Mouse (Mus musculus): Measurements from ENCODE around the gene Plekha8. TPM values are rescaled to one million over a fixed set of nuclear protein-coding genes. Genes with fewer than 3 reads are reported as not detected.

Gene Plekha8
- polyA plus RNA-seq (2015; fragmentation: Nextera tagmentation; extraction: Ambion mirVana): 2.6 and 2.8 TPM in 2 replicates

DNA sequence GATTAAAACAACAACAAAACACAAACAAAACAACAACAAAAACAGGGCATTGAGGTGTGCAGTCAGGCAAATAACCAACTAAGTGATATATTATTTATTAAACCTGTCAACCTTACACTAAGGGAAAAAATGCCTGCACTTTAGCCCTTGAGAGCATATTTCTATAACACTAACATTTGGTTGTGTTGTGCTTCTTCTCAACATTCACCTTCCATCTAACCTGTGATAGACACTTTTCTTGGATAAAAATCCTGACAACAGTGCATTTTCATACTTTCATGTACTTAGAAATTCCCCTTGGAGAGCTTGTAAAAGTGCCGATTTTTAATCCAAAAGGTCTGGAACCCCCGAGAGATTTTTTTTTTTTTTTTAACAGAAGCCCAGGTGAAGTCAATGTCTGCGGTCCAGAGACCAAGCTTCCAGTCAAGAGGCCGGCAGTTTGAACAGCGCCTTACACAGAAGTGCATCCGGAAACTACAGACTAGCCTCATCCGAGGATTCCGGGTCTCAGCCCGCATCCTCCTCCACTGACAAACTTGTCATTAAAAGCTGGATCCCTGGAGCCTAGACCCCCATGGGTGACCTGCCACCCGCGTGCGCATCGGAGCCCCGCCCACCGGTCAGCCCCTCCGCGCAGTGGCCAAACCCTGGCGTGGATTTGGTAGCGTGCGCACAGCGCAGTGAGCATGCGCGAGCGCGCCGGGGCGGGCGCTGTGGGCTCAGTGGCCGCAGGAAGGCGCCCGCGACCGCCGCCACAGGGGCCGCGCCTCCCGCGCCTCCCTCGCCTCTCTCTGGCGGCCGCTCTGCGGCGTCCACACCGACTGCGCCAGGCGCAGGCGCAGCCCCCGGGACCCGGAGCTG, at the start of gene Plekha8:
TSS of gene Plekha8 (plus strand) at position 643 of the 861 bp plus-strand sequence.
- 0 out of 2 replicates have a peak within 1 kb of the TSS, but pooled peaks have one; percentile 38 for H3K27ac ChIP-seq (replicated peaks)
- peak within 1 kb of the TSS; percentile 67 for H3K9ac ChIP-seq
- under 1% methylated on average over 46 of the region's 49 CpGs for WGBS (ENCODE audit: insufficient replicate concordance)
- peaks cover 18% of the 10 kb centered on the region for H3K27me3 ChIP-seq
- H3K4me1 ChIP-seq (replicated peaks): peaks cover 41% of the 10 kb centered on the region
- peak within 1 kb of the TSS; percentile 78 for H3K4me3 ChIP-seq (replicated peaks)
- peak within 1 kb of the TSS; percentile 94 for H3K4me2 ChIP-seq
- peak; percentile 87 for ATAC-seq (ENCODE audit: insufficient read depth)
- H3K9me3 ChIP-seq (replicated peaks): no peaks in the 10 kb centered on the region
- no peaks in the 10 kb centered on the region for H3K36me3 ChIP-seq (replicated peaks)

DNA sequence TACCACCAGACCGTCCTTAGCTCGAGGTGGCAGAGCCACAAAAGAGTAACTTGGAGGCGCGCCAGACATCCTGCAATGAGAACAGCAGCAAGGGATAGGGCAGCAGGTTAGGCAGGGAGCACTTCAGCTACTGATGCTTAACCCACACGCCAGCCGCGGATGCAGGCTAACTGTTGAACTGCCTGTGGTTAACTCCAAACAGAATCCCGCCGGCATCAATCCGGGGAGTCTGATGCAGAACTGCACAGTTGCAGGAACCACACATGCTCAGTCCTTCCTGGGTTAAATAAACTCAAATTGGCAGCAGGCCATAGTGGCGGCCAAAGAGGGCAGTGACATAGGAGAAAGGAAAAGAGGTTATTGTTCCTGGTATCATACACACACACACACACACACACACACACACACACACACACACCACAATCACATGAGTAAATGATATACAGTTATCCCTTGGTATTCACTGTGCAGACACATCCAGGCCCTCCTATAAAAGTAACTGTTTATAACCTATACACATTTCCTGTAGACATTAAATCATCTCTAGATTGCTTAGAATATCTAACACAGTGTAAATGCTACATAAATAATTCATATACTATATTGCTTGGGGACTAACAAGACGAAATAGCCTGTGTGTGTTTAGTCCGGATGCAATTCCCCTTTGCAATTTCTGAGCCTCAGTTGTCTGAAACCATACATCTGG, 46.4 kb upstream of the Plekha8 start:
- 62% methylated on average over 13 of the region's 13 CpGs for WGBS (ENCODE audit: insufficient replicate concordance)
- H3K4me2 ChIP-seq: no peak overlapping the region
- no peaks in the 10 kb centered on the region for H3K4me1 ChIP-seq (replicated peaks)
- no peak overlapping the region for H3K4me3 ChIP-seq (replicated peaks)
- H3K27ac ChIP-seq (replicated peaks): no peak overlapping the region
- ATAC-seq (ENCODE audit: insufficient read depth): no peak
- H3K9ac ChIP-seq: no peak overlapping the region
- H3K36me3 ChIP-seq (replicated peaks): no peaks in the 10 kb centered on the region
- no peaks in the 10 kb centered on the region for H3K27me3 ChIP-seq
- no peaks in the 10 kb centered on the region for H3K9me3 ChIP-seq (replicated peaks)

- H3K36me3 ChIP-seq (replicated peaks): no peaks in the 10 kb centered on the region
- H3K27me3 ChIP-seq: no peaks in the 10 kb centered on the region
- H3K9me3 ChIP-seq (replicated peaks): no peaks in the 10 kb centered on the region
- no peak overlapping the region for H3K27ac ChIP-seq (replicated peaks)
- no peak overlapping the region for H3K4me3 ChIP-seq (replicated peaks)
- ATAC-seq (ENCODE audit: insufficient read depth): no peak
- WGBS (ENCODE audit: insufficient replicate concordance): 58% methylated on average over 4 of the region's 4 CpGs
- H3K9ac ChIP-seq: no peak overlapping the region
- H3K4me1 ChIP-seq (replicated peaks): no peaks in the 10 kb centered on the region
- no peak overlapping the region for H3K4me2 ChIP-seq
Measured at GRCm38 (mm10) chr6:54549311-54549710, 45.6 kb upstream of the Plekha8 start.

DNA sequence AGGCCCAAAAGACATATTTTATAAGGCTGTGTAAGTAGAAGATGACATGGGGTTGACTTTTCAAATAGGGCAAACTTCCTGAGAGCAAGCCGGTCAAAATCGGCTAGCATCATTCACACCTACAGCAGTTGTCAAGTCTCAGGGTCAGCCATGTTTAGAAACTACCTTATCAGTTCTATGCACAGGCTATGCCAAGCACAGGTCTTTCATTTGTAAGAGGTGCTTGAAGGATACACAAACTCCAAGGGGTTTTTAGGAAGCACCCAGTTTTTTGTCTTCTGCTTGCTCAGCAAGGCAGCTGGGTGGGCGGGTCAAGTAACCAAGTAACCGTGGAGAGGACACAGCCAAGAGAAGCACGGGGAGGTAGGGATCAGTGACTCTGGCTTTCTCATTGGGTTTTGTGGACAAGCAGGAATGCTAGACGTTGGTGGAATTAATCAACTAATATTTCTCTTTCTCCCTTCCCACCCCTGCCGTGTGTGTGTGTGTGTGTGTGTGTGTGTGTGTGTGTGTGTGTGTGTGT, 44.0 kb upstream of the Plekha8 start:
- ATAC-seq (ENCODE audit: insufficient read depth): no peak
- no peak overlapping the region for H3K9ac ChIP-seq
- 67% methylated on average over 7 of the region's 7 CpGs for WGBS (ENCODE audit: insufficient replicate concordance)

GRCm38 (mm10) chr6:54552721-54553413, 42.0 kb upstream of the Plekha8 start:
- Histone ChIP-seq H3K4me1 (replicated peaks) (no peaks in the 10 kb centered on the region), H3K27me3 (no peaks in the 10 kb centered on the region), H3K9me3 (replicated peaks) (no peaks in the 10 kb centered on the region), H3K27ac (replicated peaks) (no peak overlapping the region), H3K4me3 (replicated peaks) (no peak overlapping the region), H3K36me3 (replicated peaks) (no peaks in the 10 kb centered on the region), H3K9ac (no peak overlapping the region), H3K4me2 (no peak overlapping the region)
- WGBS (ENCODE audit: insufficient replicate concordance): 63% methylated on average over 9 of the region's 9 CpGs
- no peak for ATAC-seq (ENCODE audit: insufficient read depth)

More for the DNA sequence above, 44.0 kb upstream of the Plekha8 start:
- Histone ChIP-seq H3K4me1 (replicated peaks) (no peaks in the 10 kb centered on the region), H3K4me3 (replicated peaks) (no peak overlapping the region), H3K27ac (replicated peaks) (no peak overlapping the region), H3K36me3 (replicated peaks) (no peaks in the 10 kb centered on the region), H3K9me3 (replicated peaks) (no peaks in the 10 kb centered on the region), H3K27me3 (no peaks in the 10 kb centered on the region), H3K4me2 (no peak overlapping the region)

DNA sequence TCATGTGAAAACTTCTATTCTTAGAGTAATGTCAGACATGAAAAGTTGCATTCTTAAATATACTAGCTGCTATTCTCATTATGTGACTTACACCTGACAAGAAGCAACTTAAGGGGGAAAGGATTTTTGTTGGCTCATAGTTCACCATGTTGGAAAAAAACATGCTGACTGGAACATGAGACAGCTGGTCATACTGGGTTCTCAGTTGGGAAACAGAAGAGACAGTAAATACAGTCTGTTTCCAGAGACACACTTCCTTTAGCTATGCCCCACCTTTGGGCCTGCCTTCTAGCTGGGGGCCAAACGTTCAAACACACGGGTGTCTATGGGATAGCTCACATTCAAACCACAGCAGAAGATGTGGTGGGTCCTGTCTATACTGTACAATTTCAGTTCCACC, 41.3 kb upstream of the Plekha8 start:
- H3K27me3 ChIP-seq: no peaks in the 10 kb centered on the region
- H3K36me3 ChIP-seq (replicated peaks): no peaks in the 10 kb centered on the region
- WGBS (ENCODE audit: insufficient replicate concordance): 57% methylated on average over 2 of the region's 2 CpGs
- no peaks in the 10 kb centered on the region for H3K9me3 ChIP-seq (replicated peaks)
- ATAC-seq (ENCODE audit: insufficient read depth): no peak
- H3K4me3 ChIP-seq (replicated peaks): no peak overlapping the region
- no peak overlapping the region for H3K4me2 ChIP-seq
- H3K27ac ChIP-seq (replicated peaks): no peak overlapping the region
- H3K9ac ChIP-seq: no peak overlapping the region
- no peaks in the 10 kb centered on the region for H3K4me1 ChIP-seq (replicated peaks)

GRCm38 (mm10) chr6:54554341-54555110, 40.4 kb upstream of the Plekha8 start:
- Histone ChIP-seq H3K36me3 (replicated peaks) (no peaks in the 10 kb centered on the region), H3K27me3 (no peaks in the 10 kb centered on the region), H3K27ac (replicated peaks) (no peak overlapping the region), H3K4me3 (replicated peaks) (no peak overlapping the region), H3K9me3 (replicated peaks) (no peaks in the 10 kb centered on the region), H3K4me1 (replicated peaks) (no peaks in the 10 kb centered on the region), H3K9ac (no peak overlapping the region), H3K4me2 (no peak overlapping the region)
- ATAC-seq (ENCODE audit: insufficient read depth): no peak
- 55% methylated on average over 8 of the region's 8 CpGs for WGBS (ENCODE audit: insufficient replicate concordance)

DNA sequence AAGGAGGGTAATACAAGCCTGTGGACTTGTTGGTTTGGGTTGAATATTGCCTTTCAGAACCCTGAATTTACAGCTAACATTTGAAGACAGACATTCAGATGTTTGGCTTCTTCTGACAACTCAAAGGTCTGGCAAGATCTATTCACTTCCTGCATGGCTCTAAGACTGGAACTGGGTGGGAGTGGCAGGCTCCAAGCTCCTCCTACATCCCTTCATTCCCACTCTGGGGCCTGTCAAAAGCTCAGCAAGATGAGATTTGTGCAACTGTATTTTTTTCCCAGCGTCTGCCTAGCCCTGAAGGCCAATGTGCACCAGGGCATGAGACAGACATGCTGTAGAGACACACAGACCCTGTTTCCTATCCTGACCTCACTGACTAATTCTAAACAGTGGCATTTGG, 39.1 kb upstream of the Plekha8 start:
- Histone ChIP-seq H3K9ac (no peak overlapping the region), H3K9me3 (replicated peaks) (no peaks in the 10 kb centered on the region), H3K4me2 (no peak overlapping the region), H3K4me1 (replicated peaks) (no peaks in the 10 kb centered on the region), H3K27ac (replicated peaks) (no peak overlapping the region), H3K27me3 (no peaks in the 10 kb centered on the region), H3K4me3 (replicated peaks) (no peak overlapping the region), H3K36me3 (replicated peaks) (no peaks in the 10 kb centered on the region)
- ATAC-seq (ENCODE audit: insufficient read depth): no peak
- WGBS (ENCODE audit: insufficient replicate concordance): 42% methylated on average over 1 of the region's 1 CpGs

GRCm38 (mm10) chr6:54557671-54558070, 37.2 kb upstream of the Plekha8 start:
- no peak overlapping the region for H3K4me3 ChIP-seq (replicated peaks)
- no peaks in the 10 kb centered on the region for H3K9me3 ChIP-seq (replicated peaks)
- ATAC-seq (ENCODE audit: insufficient read depth): no peak
- WGBS (ENCODE audit: insufficient replicate concordance): 73% methylated on average over 7 of the region's 7 CpGs
- no peak overlapping the region for H3K4me2 ChIP-seq
- H3K27ac ChIP-seq (replicated peaks): no peak overlapping the region
- H3K9ac ChIP-seq: no peak overlapping the region
- no peaks in the 10 kb centered on the region for H3K36me3 ChIP-seq (replicated peaks)
- H3K27me3 ChIP-seq: no peaks in the 10 kb centered on the region
- no peaks in the 10 kb centered on the region for H3K4me1 ChIP-seq (replicated peaks)

- no peak for ATAC-seq (ENCODE audit: insufficient read depth)
- no peak overlapping the region for H3K4me2 ChIP-seq
- no peak overlapping the region for H3K9ac ChIP-seq
- H3K36me3 ChIP-seq (replicated peaks): no peaks in the 10 kb centered on the region
- 0 out of 2 replicates have a peak, but pooled peaks cover 2% of the 10 kb centered on the region for H3K27me3 ChIP-seq
- no peak overlapping the region for H3K27ac ChIP-seq (replicated peaks)
- H3K4me1 ChIP-seq (replicated peaks): no peaks in the 10 kb centered on the region
- no peak overlapping the region for H3K4me3 ChIP-seq (replicated peaks)
- 68% methylated on average over 7 of the region's 7 CpGs for WGBS (ENCODE audit: insufficient replicate concordance)
- H3K9me3 ChIP-seq (replicated peaks): no peaks in the 10 kb centered on the region
Measured at GRCm38 (mm10) chr6:54558466-54558865, 36.4 kb upstream of the Plekha8 start.

All from liver, embryonic 15.5 days (tissue).